Mouse (Mus musculus) layer of hippocampus, adult 2 months (tissue): ENCODE measurements around the gene Sfmbt1. TPM values are rescaled to one million over a fixed set of nuclear protein-coding genes. Genes with fewer than 3 reads are reported as not detected.

Experiments
- DNase-seq, 2 experiments: peaks; one replicate each; pipeline ENCODE4 v3.0.0; 2022; ENCODE audit warnings: low spot score in 2 of 2
- H3K27ac ChIP-seq: fragments of 200-600 bp; 2 replicates; pipeline ENCODE4 v1.8.1; 2022
- H3K4me3 ChIP-seq: fragments of 200-600 bp; 2 replicates; pipeline ENCODE4 v1.8.1; 2022; ENCODE audit warnings: mild to moderate bottlenecking
- CTCF ChIP-seq: fragments of 200-600 bp; conservative IDR thresholded peaks from 2 replicates; pipeline ENCODE4 v1.8.1; 2022; ENCODE audit warnings: antibody characterized with exemption, mild to moderate bottlenecking, moderate library complexity
- long read RNA-seq, 2 experiments: library from polyadenylated mRNA; stranded (forward); transcript quantifications; one replicate each; pipeline ENCODE4 v2.0.0; 2021; ENCODE audit warnings: borderline mapping rate in 2 of 2
- total RNA-seq, 2 experiments: library from RNA; stranded (reverse); gene quantifications; 2 replicates each; pipeline ENCODE4 v1.2.3; 2021

Gene Sfmbt1
- total RNA-seq: 10 to 100 TPM; 33.5 to 36.6 TPM
- long read RNA-seq, experiment 1, full-length matches to known transcripts: 2 of 11 reads
- long read RNA-seq, experiment 1, partial matches to known transcripts: 3 of 11 reads
- long read RNA-seq, experiment 1, other reads (novel, unspliced or antisense): 6 of 11 reads
- long read RNA-seq, experiment 2, full-length matches to known transcripts: 6 of 12 reads
- long read RNA-seq, experiment 2, partial matches to known transcripts: 3 of 12 reads
- long read RNA-seq, experiment 2, other reads (novel, unspliced or antisense): 3 of 12 reads

GRCm38 (mm10) chr14:30714799-30715617 is at the start of gene Sfmbt1:
Gene Sfmbt1, plus strand, starts transcription at chr14:30714849.
- H3K4me3 ChIP-seq: peak within 1 kb of the TSS; percentile 96
- no peak for DNase-seq

GRCm38 (mm10) chr14:30666061-30666460 is 48.6 kb upstream of the Sfmbt1 start:
- Histone ChIP-seq H3K4me3 (no peak overlapping the region), H3K27ac (peak overlapping the region; percentile 72)
- no peak for DNase-seq
- no peak for TF ChIP-seq CTCF

More at GRCm38 (mm10) chr14:30714799-30715617, at the start of gene Sfmbt1:
- TF ChIP-seq CTCF: 0 out of 2 replicates have a peak, but pooled peaks have one; percentile 7
- peak within 1 kb of the TSS; percentile 96 for H3K27ac ChIP-seq

GRCm38 (mm10) chr14:30666604-30667003 is 48.0 kb upstream of the Sfmbt1 start:
- TF ChIP-seq CTCF: no peak
- H3K27ac ChIP-seq: peak overlapping the region; percentile 72
- peak in 1 of 2 experiments; percentile 54 for DNase-seq

GRCm38 (mm10) chr14:30670161-30670560 is 44.5 kb upstream of the Sfmbt1 start:
- H3K27ac ChIP-seq: no peak overlapping the region
- DNase-seq: no peak
- no peak for TF ChIP-seq CTCF
- no peak overlapping the region for H3K4me3 ChIP-seq

More at GRCm38 (mm10) chr14:30666604-30667003, 48.0 kb upstream of the Sfmbt1 start:
- no peak overlapping the region for H3K4me3 ChIP-seq

GRCm38 (mm10) chr14:30671095-30671985 is 43.3 kb upstream of the Sfmbt1 start:
- TF ChIP-seq CTCF: no peak
- peak in 1 of 2 experiments; percentile 16 for DNase-seq
- peak overlapping the region; percentile 80 for H3K27ac ChIP-seq
- H3K4me3 ChIP-seq: no peak overlapping the region

- TF ChIP-seq CTCF: peak; percentile 88
- Histone ChIP-seq H3K4me3 (no peak overlapping the region), H3K27ac (0 out of 2 replicates have a peak overlapping the region, but pooled peaks have one; percentile 21)
- DNase-seq: peak; percentile 86 to 96
These were observed 42.7 kb upstream of the Sfmbt1 start for GRCm38 (mm10) chr14:30671986-30672312.

GRCm38 (mm10) chr14:30674947-30675346 is 39.7 kb upstream of the Sfmbt1 start:
- no peak for TF ChIP-seq CTCF
- Histone ChIP-seq H3K4me3 (no peak overlapping the region), H3K27ac (no peak overlapping the region)
- DNase-seq: no peak

GRCm38 (mm10) chr14:30682131-30682530 is 32.5 kb upstream of the Sfmbt1 start:
- Histone ChIP-seq H3K4me3 (no peak overlapping the region), H3K27ac (no peak overlapping the region)
- DNase-seq: no peak
- no peak for TF ChIP-seq CTCF

- DNase-seq: no peak
- no peak overlapping the region for H3K27ac ChIP-seq
- no peak for TF ChIP-seq CTCF
- H3K4me3 ChIP-seq: no peak overlapping the region
These were observed 24.0 kb upstream of the Sfmbt1 start for GRCm38 (mm10) chr14:30690685-30691084.

- TF ChIP-seq CTCF: no peak
- Histone ChIP-seq H3K27ac (no peak overlapping the region), H3K4me3 (no peak overlapping the region)
- no peak for DNase-seq
These were observed 22.2 kb upstream of the Sfmbt1 start for GRCm38 (mm10) chr14:30692439-30692838.

GRCm38 (mm10) chr14:30694786-30695185 is 19.9 kb upstream of the Sfmbt1 start:
- DNase-seq: no peak
- peak overlapping the region; percentile 70 for H3K27ac ChIP-seq
- H3K4me3 ChIP-seq: no peak overlapping the region
- no peak for TF ChIP-seq CTCF

- Histone ChIP-seq H3K4me3 (no peak overlapping the region), H3K27ac (peak overlapping the region; percentile 70)
- TF ChIP-seq CTCF: peak; percentile 62
- DNase-seq: peak; percentile 66
These were observed 19.0 kb upstream of the Sfmbt1 start for GRCm38 (mm10) chr14:30695609-30696008.
